Mouse (Mus musculus): ENCODE measurements around the gene Ddx23.

Ddx23 gene

DNA sequence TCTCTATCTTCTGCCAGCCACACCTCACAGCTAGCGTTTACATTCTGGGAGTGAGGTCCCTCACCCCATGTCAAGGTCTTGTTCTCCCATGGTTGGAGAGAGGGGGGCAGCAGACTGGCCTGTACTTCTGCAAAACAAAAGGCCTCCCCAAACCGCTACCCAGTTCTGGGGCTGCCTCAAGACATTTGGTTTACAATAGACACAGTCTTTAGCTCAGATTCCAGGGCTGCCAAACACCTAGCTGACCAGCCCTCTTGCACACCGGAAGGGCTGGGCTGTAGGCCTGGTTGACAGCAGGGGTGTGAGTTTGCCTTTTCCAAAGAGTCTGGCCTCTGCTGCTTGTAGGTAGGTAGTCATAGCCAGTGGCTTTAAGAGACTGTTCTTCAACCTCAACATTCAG lies 25.5 kb downstream of the Ddx23 start:
- in situ Hi-C loops (cut with MboI; ENCODE audit: low pct_unique_long_range_greater_than_20kb in 1 of 2, low sequenced_read_pairs in 2 of 2, unreplicated experiment in 1 of 2), result no loop called here

DNA sequence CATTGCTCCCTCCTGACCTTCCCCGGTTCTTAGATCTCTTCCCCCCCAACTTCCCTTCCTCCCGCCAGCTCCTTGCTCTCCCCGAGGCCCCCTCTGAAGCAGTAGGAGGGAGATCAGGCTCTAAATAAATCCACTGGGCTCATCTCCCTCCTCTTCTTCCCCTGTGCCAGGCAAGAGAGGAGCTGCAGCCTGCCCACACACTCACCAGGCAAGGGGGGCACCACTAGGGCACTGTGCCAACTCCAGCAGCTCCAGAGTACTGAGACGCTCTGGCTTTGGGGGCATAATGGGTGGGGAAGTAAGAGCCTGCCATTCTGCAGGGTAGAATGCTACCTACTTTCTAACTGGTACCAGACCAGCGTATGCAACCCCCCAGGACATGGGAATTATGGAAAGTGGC lies 26.2 kb downstream of the Ddx23 start:
- in situ Hi-C loops (cut with MboI; ENCODE audit: low pct_unique_long_range_greater_than_20kb in 1 of 2, low sequenced_read_pairs in 2 of 2, unreplicated experiment in 1 of 2), result no loop called here

DNA sequence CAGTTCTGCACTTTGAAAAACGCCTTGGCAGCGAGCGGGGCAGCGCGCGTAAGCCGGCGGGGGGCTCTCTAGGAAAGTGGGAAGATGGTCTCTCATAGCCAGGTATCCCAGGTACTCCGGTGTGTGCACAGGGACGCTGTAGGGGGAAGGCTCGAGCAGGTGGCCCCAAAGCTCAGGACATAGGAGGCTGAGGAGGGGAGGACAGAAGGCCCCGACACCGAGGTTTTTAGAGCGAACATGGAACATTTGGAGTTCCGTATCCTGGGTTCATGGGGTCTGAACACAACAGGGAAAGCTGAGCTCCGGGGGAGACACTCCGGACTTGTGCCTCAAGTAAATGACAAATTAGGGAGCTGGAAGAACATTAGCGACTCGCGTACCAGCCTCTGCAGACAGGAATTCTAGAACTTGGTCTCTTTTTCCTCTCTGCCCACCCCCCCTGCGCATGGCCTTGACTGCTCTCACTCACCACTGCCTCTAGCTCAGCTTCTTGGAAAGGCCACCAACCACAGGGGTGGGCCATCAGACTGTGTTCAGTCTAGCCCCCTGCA lies 27.3 kb downstream of the Ddx23 start:
- in situ Hi-C loops (cut with MboI; ENCODE audit: low pct_unique_long_range_greater_than_20kb in 1 of 2, low sequenced_read_pairs in 2 of 2, unreplicated experiment in 1 of 2), result no loop called here

DNA sequence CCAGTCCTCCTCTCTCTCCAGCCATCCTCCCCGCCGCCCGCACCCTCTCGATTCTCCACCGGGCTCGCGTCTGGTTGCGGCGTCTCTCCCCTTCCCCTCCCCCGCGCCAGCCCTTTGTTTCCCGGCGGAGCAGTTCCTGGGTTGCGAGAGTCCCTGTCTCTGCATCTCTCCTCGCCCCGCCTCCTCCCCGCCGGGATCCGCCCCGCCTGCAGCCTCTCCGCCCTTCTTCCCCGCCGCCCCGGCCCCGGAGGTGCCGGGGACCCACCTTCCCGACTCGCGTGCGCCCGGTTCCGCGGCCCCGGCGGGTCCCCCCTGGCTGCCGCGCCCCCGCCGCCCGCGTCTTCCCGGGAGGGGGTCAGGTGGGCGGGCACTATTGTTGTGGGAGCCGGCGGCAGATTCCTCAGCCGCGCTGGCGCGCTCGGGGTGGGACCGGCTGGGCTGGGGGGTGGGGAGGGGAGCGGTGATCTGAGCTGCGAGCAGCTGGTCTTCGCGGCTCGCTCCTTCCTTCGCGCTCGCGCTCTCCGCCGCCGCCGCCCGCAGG lies 28.1 kb downstream of the Ddx23 start:
- in situ Hi-C loops (cut with MboI; ENCODE audit: low pct_unique_long_range_greater_than_20kb in 1 of 2, low sequenced_read_pairs in 2 of 2, unreplicated experiment in 1 of 2), result no loop called here

DNA sequence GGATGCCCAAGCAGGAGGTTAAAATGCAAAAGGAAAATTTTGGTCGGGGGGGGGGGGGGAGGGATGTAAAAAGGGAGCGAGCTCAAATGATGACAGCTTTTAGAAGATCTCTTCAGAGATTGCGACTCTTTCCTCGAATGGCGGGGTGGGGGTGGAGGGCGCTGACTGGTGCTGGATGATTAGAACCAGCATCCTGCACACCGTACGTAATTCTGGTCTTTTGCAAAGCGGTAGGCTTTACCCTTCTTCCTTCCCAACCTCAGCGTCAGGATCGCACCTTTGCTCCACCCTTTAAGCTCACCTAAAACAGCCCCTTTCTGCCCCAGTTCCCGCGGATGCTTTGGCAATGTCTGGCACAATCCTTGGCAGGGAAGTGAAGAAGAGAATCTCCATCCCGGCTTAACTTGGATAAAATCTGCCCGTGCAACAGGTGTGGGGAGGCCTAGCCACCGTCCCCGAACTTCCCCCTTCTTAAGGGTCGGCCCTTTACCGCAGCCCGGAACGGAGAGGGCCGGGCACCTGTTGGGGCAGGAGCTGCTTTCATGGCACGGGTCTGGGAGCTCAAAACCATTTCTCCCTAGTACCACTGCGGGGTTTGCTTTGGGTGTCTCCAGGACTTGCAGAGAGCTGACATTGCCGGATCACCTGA lies 28.7 kb downstream of the Ddx23 start:
- in situ Hi-C loops (cut with MboI; ENCODE audit: low pct_unique_long_range_greater_than_20kb in 1 of 2, low sequenced_read_pairs in 2 of 2, unreplicated experiment in 1 of 2), result no loop called here

DNA sequence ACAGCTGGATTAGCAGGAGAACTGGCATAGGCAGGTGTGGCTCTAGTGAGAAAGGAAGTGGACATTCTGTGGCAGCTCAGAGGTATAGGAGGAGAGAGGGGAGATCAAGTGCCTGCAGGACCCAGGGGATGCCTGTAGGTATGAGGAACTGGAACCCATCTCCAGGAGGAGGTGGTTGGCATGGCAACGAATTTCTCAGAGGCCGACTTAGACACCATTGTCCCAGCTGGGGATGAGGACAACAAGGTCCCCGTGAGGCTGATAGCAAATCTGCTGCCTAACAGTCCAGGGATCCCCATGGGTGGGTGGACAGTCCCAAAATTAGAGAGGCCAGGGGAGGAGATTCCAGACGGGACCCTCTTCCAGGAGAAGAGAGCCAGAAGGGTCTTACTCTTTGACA lies 29.8 kb downstream of the Ddx23 start:
- in situ Hi-C loops (cut with MboI; ENCODE audit: low pct_unique_long_range_greater_than_20kb in 1 of 2, low sequenced_read_pairs in 2 of 2, unreplicated experiment in 1 of 2), result no loop called here

DNA sequence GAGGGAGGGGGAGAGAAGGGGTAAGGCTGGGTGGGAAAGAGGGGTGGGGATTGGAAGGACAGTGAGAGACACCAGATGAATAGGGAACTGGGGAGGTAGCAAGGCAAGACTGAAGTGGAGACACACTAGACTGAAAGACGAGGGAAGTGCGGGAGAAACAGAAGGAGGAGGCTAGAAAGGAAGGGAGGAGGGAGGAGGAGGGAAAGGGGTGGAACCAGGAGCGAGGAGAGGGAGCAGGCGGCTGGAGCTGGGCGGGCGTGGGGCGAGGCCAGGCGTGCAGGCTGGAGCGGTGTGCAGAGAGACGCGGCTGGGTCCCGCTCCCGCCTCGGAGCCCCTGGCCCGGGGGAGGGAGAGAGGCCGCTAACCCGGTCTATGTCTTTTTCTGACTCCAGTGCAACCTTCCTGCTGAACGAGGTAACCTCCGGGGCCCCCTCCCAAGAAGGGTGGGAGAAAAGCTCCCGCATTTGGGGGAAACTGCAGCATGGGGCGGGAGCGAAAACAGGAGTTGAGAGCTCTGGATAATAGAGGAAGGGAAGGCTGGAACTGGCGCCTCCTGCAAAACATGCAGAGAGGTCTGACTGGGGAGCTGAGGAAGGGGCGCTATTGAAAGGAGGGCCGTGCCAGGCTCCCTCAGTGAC lies 30.5 kb downstream of the Ddx23 start:
- in situ Hi-C loops (cut with MboI; ENCODE audit: low pct_unique_long_range_greater_than_20kb in 1 of 2, low sequenced_read_pairs in 2 of 2, unreplicated experiment in 1 of 2), result no loop called here

DNA sequence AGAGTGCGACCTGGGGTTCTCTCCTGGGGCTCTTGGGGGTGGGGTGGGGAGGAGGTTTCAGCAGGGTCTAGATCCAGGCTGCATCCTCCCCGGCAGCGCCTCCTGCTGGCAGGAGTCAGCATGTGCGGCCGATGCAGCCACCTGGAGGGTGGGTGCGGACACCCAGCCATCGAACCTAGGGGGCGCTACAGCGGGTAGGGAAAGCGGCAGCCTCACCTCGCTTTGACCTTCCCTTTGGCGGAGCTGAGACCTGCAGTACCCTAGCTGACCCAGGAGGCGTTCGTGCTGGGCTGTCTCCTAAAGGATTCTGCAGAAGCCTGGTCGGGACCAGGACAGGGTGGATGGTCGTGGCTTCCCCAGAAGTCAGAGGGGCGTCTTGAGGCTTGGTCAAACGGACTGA lies 31.2 kb downstream of the Ddx23 start:
- in situ Hi-C loops (cut with MboI; ENCODE audit: low pct_unique_long_range_greater_than_20kb in 1 of 2, low sequenced_read_pairs in 2 of 2, unreplicated experiment in 1 of 2), result no loop called here

DNA sequence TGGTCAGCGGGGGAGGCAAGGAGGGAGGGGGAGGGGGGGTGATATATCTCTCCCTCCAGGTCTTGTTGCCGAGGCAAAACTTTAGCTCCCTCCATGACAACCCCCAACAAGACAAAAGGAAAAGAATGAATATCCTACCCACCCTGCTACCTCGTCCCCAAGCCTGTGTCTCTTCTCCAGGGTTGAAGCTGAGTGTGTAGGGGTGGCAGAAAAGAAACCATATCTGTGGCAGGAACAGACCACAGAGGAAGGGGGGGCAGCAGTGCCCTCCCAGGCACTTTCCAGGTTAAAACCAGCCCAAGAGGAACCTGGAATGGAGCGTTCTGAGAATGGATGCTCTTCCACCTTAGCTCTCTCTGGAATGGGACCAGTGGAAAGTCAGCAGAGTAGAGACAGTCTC lies 32.2 kb downstream of the Ddx23 start, which contains the start of gene Cacnb3:
Gene Cacnb3 (plus strand): TSS at position 301 of the 400 bp plus-strand sequence.
- in situ Hi-C loops (cut with MboI; ENCODE audit: low pct_unique_long_range_greater_than_20kb in 1 of 2, low sequenced_read_pairs in 2 of 2, unreplicated experiment in 1 of 2), result no loop called here

DNA sequence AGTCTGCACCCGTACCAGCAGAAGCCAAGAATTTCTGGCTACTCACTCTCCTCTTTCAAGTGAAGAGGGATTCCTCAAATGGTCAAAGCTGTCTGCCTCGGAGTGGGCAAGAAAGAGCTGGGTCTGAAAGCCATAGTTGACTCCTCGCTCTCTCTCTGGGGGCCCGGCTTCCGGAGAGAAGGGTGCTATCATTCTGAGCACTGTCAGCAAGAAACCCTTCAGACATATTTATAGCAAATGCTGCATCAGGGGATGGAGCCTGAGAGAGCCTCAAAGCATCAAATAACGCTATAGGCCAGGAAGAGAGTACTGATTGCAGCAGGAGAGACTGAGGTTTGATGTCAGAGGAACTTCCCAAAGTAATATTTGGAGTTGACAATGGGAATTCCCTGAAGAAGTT lies 33.2 kb downstream of the Ddx23 start:
- in situ Hi-C loops (cut with MboI; ENCODE audit: low pct_unique_long_range_greater_than_20kb in 1 of 2, low sequenced_read_pairs in 2 of 2, unreplicated experiment in 1 of 2), result no loop called here

DNA sequence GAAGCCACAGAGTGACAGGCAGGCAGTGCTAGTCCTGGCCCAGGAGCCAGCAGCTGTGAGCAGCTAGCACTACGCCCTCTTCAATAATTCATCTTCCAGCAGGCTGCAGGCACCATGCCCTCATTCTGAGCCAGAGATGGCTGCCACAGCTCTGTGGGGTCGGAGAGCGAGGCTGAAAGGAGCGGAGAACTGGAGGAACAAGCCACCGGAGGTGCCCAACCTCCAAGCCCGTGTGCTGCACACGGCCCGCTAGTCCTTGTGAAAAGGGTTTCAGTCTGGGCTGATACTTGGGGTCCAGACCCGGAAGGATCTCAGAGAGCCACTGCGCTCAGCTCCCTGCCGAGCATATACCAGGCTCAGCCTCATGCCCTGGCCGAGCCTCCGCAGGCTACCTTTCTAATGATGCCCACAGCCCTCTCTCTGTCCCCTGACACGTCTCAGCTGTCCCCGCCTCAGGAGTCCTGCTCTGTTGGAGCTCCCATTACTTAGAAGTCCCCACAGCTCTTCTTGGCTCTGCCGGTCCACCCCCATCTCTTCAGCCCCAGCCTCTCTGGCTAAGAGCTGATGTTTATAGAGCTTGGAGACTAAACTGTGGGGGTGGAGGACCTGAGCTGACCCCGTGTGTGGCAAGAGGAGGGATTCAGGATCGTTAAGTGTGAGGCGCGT lies 34.0 kb downstream of the Ddx23 start:
- in situ Hi-C loops (cut with MboI; ENCODE audit: low pct_unique_long_range_greater_than_20kb in 1 of 2, low sequenced_read_pairs in 2 of 2, unreplicated experiment in 1 of 2), result no loop called here

DNA sequence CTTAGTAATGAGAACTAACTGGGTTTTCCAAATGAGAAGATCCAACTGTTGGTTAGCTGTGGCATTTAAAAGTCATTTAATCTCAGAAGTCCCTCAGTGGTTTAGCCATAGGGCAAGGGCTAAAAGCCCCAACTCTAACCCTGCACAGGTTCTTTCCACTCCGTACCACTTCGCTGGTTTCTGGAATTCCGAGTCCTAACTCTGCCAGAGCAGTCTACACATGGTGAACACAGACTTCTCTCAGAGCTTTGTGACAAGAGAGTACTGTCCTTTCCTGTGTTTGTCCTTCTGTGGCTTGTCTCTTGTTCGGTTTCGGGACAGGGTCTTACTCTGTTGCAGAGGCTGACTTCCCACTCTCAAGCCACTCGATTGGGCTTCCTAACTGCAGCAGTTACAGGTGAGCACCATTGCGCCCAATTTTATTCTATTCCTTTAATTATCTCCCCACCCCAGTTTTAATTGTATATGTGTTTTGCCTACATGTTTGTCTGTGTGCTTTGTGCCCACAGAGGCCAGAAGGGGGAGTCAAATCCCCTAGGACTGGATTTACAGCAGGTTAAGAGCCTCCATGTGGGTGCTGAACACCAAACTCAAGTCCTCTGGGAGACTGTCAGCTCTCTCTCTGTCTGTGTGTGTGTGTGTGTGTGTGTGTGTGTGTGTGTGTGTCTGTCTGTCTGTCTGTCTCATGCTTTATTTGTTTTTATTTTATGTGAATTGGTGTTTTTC lies 36.0 kb downstream of the Ddx23 start:
- in situ Hi-C loops (cut with MboI; ENCODE audit: low pct_unique_long_range_greater_than_20kb in 1 of 2, low sequenced_read_pairs in 2 of 2, unreplicated experiment in 1 of 2), result no loop called here

DNA sequence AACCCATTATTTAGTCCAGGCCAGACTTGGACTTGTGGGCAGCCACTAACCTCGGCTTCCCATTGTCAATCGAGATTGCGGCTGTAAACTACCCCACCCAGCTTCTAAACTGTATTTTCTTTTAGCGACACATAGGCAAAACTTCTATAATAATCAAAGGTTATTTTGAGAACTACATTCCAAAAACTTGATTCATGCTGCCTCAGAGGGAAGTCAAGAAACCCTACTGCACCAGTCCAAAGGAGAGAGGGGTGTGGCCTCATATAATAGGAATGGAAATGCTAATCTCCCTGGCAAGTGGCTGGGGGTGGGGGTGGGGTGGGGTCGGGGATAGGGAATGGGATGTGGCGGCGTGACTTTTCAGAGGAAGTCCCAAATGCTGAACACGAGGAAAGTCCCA lies 36.6 kb downstream of the Ddx23 start:
- in situ Hi-C loops (cut with MboI; ENCODE audit: low pct_unique_long_range_greater_than_20kb in 1 of 2, low sequenced_read_pairs in 2 of 2, unreplicated experiment in 1 of 2), result no loop called here

DNA sequence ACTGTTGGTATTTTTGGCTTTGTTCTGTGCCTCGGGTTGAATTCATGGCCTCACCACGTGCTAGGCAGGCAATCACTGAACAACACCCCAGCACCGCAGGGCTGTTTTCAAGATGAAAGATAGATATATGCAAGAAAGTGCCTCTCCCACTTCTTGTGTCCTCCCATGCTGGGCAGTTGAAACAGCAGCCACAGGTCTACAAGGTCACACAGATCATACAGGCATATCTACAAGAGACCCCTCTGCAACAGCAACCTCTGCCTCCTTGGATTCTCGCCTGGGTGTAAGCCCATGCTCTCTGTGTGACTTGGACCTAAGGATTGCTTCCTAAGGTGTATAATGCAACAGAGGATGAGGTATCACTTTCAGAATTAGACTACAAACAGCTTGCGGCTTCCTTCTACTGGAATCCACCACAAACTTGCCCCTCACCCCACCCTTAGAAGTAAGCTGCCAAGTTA lies 39.3 kb downstream of the Ddx23 start:
- in situ Hi-C loops (cut with MboI; ENCODE audit: low pct_unique_long_range_greater_than_20kb in 1 of 2, low sequenced_read_pairs in 2 of 2, unreplicated experiment in 1 of 2), result no loop called here

DNA sequence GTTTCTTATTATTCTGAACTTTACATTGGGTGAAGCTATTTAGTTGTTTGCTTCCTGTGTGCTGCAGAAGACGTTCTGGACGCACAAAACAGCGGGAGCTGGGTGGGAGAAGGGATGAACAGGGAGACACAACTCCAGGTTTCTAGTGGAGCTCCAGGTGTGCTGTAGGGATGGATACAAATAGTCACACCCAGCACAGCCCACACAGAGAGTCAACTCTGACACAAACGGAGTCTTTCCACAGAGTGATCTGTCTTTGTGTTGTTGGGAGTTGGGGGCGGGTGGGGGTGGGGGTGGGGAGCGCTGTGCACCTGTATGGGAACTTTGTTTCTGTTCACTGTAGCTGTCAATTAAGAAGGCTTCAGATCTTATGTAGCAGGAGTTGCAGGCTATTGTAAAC lies 40.0 kb downstream of the Ddx23 start:
- in situ Hi-C loops (cut with MboI; ENCODE audit: low pct_unique_long_range_greater_than_20kb in 1 of 2, low sequenced_read_pairs in 2 of 2, unreplicated experiment in 1 of 2), result no loop called here

DNA sequence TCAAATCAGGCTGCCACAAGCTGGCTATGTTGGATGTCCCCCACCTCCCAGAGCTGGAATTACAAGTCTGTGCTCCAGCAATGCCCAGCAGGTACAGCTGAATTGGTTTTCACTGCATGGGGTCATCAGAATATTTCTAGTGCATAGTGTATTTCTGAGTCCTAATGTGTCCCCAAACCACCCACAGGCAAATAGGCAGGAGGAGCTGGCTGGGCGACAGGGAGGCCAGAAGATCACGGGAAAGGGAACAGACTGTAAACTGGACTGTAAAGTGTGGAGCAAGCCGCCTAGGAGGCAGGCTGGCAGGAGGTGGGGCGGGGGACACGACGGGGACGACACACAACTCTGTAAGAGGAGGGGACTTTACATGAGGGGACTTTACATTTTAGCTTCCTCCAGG lies 40.5 kb downstream of the Ddx23 start:
- in situ Hi-C loops (cut with MboI; ENCODE audit: low pct_unique_long_range_greater_than_20kb in 1 of 2, low sequenced_read_pairs in 2 of 2, unreplicated experiment in 1 of 2), result no loop called here

DNA sequence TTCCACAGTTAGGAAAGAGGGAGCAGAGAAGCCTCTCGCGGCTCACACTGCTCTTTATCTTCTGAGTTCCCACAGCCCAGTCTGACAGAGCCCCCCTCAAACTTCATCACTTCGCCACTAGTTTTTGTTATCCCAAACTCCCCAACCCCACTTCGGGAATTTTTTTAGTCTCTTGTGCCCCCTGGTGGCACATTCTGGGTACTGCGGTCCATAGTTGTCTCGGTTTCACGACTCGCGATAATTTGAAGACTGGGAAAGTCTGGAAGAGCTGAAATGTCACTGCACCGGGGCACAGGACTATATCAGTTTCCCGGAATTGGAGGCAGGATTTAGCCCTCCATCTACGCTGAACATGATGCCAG lies 45.5 kb downstream of the Ddx23 start:
- in situ Hi-C loops (cut with MboI; ENCODE audit: low pct_unique_long_range_greater_than_20kb in 1 of 2, low sequenced_read_pairs in 2 of 2, unreplicated experiment in 1 of 2), result loop anchor here (5.0 kb wide), 1 partner anchor 45 kb away; the partner anchor contains the start of genes 4930415O20Rik (in 2 of the 2) and Ccnt1 (in 2 of the 2)

DNA sequence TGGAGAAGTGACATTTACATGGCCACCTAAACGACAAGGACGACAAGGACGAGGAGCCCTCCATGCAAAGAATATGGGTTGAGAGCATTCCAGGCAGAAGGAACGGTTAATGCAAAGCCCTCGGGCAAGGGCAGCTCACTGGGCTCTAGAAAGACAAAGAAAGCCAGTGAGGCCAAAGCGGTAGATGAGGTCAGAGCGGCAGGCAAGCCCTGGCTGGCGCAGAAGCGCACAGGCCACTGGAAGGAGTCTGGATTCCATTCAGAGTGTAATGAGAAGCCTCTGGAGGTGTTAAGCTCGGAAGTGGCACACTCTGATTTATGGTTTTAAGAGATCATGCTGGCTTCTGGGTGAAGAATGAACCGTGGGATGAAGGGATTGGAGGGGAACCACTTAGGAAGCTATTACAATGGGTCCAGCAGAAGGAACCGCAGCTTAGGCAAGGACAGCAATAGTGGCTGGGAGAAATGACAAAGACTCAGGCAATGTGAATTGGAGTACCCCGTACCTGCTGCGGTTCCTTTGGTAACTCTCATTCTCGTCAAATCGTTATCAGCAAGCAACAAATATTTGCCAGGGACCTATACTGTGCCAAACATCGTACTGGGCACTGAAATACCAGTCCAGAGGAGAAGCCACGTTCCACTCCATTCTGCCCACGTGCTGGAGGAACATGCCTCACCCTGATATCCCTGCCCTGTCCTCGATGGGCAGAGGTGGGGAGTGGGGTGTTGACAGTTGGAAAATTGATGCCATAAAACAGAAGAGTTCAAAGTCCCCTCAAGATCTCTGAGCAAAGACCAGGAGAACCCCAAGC lies 46.1 kb downstream of the Ddx23 start:
- in situ Hi-C loops (cut with MboI; ENCODE audit: low pct_unique_long_range_greater_than_20kb in 1 of 2, low sequenced_read_pairs in 2 of 2, unreplicated experiment in 1 of 2), result loop anchor here (5.0 kb wide), 1 partner anchor 44 kb away; the partner anchor contains the start of genes 4930415O20Rik (in 2 of the 2) and Ccnt1 (in 2 of the 2)

All from mouse embryonic stem cell (cell line).